Mouse (Mus musculus): Measurements from ENCODE around the gene Noc2l. TPM values are rescaled to one million over a fixed set of nuclear protein-coding genes. Genes with fewer than 3 reads are reported as not detected.

Noc2l gene
- polyA plus RNA-seq, 1 experiment from 2014 or later = 74.0 TPM

DNA sequence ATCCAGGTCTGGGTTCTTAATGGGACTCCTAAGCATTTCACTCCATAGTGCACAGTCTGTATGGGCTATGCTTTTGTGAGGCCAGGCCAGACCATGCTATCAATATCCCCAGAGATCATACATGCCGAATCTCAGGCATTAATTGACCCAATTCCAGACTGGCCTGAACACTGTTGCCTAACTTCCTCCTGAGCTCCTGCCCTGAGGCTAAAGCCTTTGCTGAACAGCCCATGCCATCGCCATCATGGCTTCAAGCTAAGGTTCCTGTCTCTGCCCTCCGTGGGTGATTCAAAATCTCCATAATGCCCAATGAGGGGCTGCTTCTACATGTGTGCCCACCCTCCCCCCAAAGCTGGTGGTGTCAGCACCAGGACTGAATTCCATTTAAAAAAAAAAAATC lies 16.8 kb downstream of the Noc2l start:
- H3K4me1 ChIP-seq = peaks cover 13% of the 10 kb centered on the region
- WGBS = 28% methylated on average over 3 of the region's 3 CpGs
- no peak overlapping the region for H3K4me3 ChIP-seq
- no peak overlapping the region for H3K9ac ChIP-seq
- peaks cover 22% of the 10 kb centered on the region for H3K36me3 ChIP-seq
- H3K27me3 ChIP-seq (replicated peaks) = peaks cover 27% of the 10 kb centered on the region
- no peak for ATAC-seq (ENCODE audit: low FRiP score, low read depth)
- H3K27ac ChIP-seq = no peak overlapping the region
- H3K9me3 ChIP-seq = no peaks in the 10 kb centered on the region
- H3K4me2 ChIP-seq (replicated peaks) = no peak overlapping the region; the same call in 1 of the 2 replicates

GRCm38 (mm10) chr4:156253043-156253442 lies 17.2 kb downstream of the Noc2l start:
- ATAC-seq (ENCODE audit: low FRiP score, low read depth) = no peak
- 38% methylated on average over 7 of the region's 7 CpGs for WGBS
- H3K27ac ChIP-seq = no peak overlapping the region

DNA sequence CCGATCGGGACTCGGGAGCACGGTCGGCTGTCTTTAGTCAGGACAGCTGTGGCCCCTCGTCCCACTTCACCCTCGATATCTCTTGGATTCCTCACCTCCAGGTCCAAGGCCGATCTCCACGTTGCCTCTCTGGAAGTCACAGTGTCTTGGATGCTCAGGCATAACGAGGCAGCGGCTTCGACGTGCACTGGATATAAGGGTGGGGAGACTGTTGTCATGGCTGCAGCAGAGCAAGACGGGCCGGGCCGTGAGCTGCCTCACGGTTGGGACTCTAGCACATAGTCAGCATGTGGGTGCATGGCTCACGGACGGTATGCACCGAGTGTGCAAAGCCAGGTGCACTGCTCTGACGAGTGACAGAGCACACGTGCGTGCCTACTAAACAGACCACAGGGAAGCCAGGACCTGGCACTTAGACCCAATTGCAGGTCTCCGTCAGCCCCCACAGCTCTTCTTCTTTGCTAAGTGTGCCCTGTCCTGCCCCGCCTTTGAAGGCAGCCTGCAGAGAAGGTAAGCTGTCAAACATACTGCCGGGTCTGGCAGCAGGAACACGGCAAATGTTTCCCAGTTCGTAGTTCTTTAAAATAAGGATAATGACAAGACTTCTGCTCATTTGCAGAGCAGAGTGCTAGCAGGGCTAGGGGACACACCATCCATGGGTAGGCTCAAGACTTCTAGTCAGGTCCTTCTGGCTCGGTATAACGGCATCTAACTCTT lies 18.7 kb downstream of the Noc2l start:
- Histone ChIP-seq H3K9ac (no peak overlapping the region), H3K4me3 (peak overlapping the region; percentile 22), H3K36me3 (peaks cover 3% of the 10 kb centered on the region; the same call in 1 of the 2 replicates), H3K9me3 (no peaks in the 10 kb centered on the region), H3K4me1 (peaks cover 13% of the 10 kb centered on the region), H3K27me3 (replicated peaks) (peaks cover 27% of the 10 kb centered on the region), H3K27ac (no peak overlapping the region), H3K4me2 (replicated peaks) (peak overlapping the region; percentile 49)
- 2% methylated on average over 30 of the region's 30 CpGs for WGBS
- ATAC-seq (ENCODE audit: low FRiP score, low read depth) = peak; percentile 54

More at GRCm38 (mm10) chr4:156253043-156253442, 17.2 kb downstream of the Noc2l start:
- H3K9ac ChIP-seq = no peak overlapping the region
- H3K9me3 ChIP-seq = no peaks in the 10 kb centered on the region
- H3K4me2 ChIP-seq (replicated peaks) = no peak overlapping the region; the same call in 1 of the 2 replicates
- H3K27me3 ChIP-seq (replicated peaks) = peaks cover 27% of the 10 kb centered on the region
- peaks cover 13% of the 10 kb centered on the region for H3K4me1 ChIP-seq
- no peak overlapping the region for H3K4me3 ChIP-seq
- H3K36me3 ChIP-seq = peaks cover 17% of the 10 kb centered on the region

DNA sequence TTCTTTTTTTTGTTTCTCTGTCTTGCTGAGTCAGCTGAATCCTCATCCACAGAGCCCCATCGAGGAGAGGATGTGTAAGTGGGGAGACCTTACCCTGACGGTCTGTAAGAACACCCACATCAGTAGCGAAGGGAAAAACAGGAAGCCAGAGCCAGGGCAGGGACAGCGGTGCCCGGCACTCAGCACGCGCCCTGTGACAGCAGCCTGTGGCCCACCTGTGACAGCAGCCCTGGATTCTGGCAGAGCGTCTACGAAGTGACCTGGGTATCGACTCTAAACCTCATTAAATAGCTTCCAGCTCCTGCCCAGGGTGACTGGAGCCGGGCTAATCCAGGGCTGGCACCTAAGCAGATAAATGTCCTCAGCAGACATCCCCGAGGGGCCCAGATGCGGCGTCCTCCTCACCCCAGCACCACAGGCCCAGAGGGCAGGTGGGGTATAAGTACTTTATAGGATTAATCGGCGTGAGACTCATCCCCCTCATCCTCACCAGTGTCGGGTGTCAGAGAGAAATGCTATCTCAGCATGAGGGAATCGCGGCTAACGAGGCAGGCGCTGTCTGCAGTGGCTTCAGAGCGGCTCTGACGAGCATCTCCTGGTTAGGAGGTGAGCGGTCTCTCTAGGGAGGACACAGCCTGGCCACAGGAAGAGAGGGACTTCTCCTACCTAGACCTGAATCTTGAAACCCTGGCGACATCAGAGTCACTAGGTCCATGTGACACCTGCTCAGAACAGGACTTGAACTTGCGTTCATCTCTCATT lies 19.4 kb downstream of the Noc2l start, which contains the start of gene Samd11:
TSS of gene Samd11 (minus strand) at position 580 of the 762 bp plus-strand sequence.
- WGBS = 3% methylated on average over 26 of the region's 26 CpGs
- Histone ChIP-seq H3K9ac (no peak within 1 kb of the TSS), H3K4me2 (replicated peaks) (peak within 1 kb of the TSS; percentile 49), H3K36me3 (no peaks in the 10 kb centered on the region), H3K27me3 (replicated peaks) (peaks cover 27% of the 10 kb centered on the region), H3K9me3 (no peaks in the 10 kb centered on the region), H3K27ac (no peak within 1 kb of the TSS), H3K4me3 (peak within 1 kb of the TSS; percentile 22), H3K4me1 (peaks cover 13% of the 10 kb centered on the region)
- ATAC-seq (ENCODE audit: low FRiP score, low read depth) = peak; percentile 51; the same call in 1 of the 2 replicates

Small RNAs within 50 kb of the gene (microRNA-seq; reads per million reads assigned to microRNA genes)
- gene Mir7658 = 4.8 reads per million, percentile 14 among the genes with 10 or more reads in this experiment

Other genes starting within 250 kb of the Noc2l start
- gene B3galt6, start 243.4 kb upstream of the Noc2l start, polyA plus RNA-seq (2016; fragmentation: Nextera tagmentation; extraction: Ambion mirVana) = 20.2 and 20.6 TPM in 2 replicates
- 129 and 133 TPM in 2 replicates for gene Sdf4, start 243.1 kb upstream of the Noc2l start, polyA plus RNA-seq (2016; fragmentation: Nextera tagmentation; extraction: Ambion mirVana)
- 0.52 and 0.81 TPM in 2 replicates for gene Tnfrsf4, start 222.2 kb upstream of the Noc2l start, polyA plus RNA-seq (2016; fragmentation: Nextera tagmentation; extraction: Ambion mirVana)
- 1.6 and 2.0 TPM in 2 replicates for gene Tnfrsf18, start 209.8 kb upstream of the Noc2l start, polyA plus RNA-seq (2016; fragmentation: Nextera tagmentation; extraction: Ambion mirVana)
- gene Ttll10, start 176.6 kb upstream of the Noc2l start, polyA plus RNA-seq (2016; fragmentation: Nextera tagmentation; extraction: Ambion mirVana) = 0.20 TPM in 1 of 2 replicates, not detected in the other
- 42.4 and 45.6 TPM in 2 replicates for gene 9430015G10Rik, start 126.0 kb upstream of the Noc2l start, polyA plus RNA-seq (2016; fragmentation: Nextera tagmentation; extraction: Ambion mirVana)
- gene Rnf223, start 105.5 kb upstream of the Noc2l start, polyA plus RNA-seq (2016; fragmentation: Nextera tagmentation; extraction: Ambion mirVana) = 0.52 TPM in 2 replicates
- gene Agrn, start 38.5 kb upstream of the Noc2l start, polyA plus RNA-seq (2016; fragmentation: Nextera tagmentation; extraction: Ambion mirVana) = 149 and 165 TPM in 2 replicates
- 0.89 and 1.6 TPM in 2 replicates for gene Isg15, start 35.2 kb upstream of the Noc2l start, polyA plus RNA-seq (2016; fragmentation: Nextera tagmentation; extraction: Ambion mirVana)
- gene AW011738, start 32.7 kb upstream of the Noc2l start, polyA plus RNA-seq (2016; fragmentation: Nextera tagmentation; extraction: Ambion mirVana) = 6.8 and 7.0 TPM in 2 replicates
- 1.7 and 2.0 TPM in 2 replicates for gene Perm1, start 20.1 kb upstream of the Noc2l start, polyA plus RNA-seq (2016; fragmentation: Nextera tagmentation; extraction: Ambion mirVana)
- gene Plekhn1, start 1.2 kb upstream of the Noc2l start, polyA plus RNA-seq (2016; fragmentation: Nextera tagmentation; extraction: Ambion mirVana) = 27.3 and 29.0 TPM in 2 replicates
- 2.6 and 2.9 TPM in 2 replicates for gene Samd11, start 19.6 kb downstream of the Noc2l start, polyA plus RNA-seq (2016; fragmentation: Nextera tagmentation; extraction: Ambion mirVana)
- not detected in 2 replicates for gene Vmn2r-ps159, start 95.1 kb downstream of the Noc2l start, polyA plus RNA-seq (2016; fragmentation: Nextera tagmentation; extraction: Ambion mirVana)